Mouse (Mus musculus): Measurements from ENCODE around the gene Podxl2. TPM values are rescaled to one million over a fixed set of nuclear protein-coding genes. Genes with fewer than 3 reads are reported as not detected.
A peak's percentile ranks its signal among the peaks of the same experiment; 100 is the strongest.

Gene Podxl2
- polyA plus RNA-seq, 1 experiment from 2014 or later, result 634 TPM

DNA sequence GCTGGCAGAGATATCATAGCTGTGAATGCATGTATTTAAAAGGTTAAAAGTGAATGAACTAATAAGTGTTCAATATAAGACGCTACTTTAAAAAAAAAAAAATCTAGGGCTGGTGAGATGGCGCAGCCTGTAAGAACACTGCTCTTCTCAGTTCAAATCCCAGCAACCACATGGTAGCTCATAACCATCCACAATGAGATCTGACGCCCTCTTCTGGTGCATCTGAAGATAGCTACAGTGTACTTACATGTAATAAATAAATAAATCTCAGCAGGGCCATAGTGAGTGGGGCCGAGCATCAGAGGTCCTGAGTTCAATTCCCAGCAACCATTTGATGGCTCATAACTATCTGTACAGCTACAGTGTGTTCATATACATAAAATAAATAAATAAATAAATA is 4.6 kb upstream of the Podxl2 start:
- H3K9ac ChIP-seq (replicated peaks; ENCODE audit: low read depth, low read length), result no peak overlapping the region
- 67% methylated on average over 4 of the region's 4 CpGs for WGBS
- H3K4me2 ChIP-seq (ENCODE audit: low read depth, low read length), result no peak overlapping the region
- H3K4me1 ChIP-seq (ENCODE audit: control insufficient read depth, insufficient read depth, low read length), result no peaks in the 10 kb centered on the region
- no peaks in the 10 kb centered on the region for H3K27me3 ChIP-seq (ENCODE audit: control insufficient read depth, insufficient read depth, low read length)
- no peak overlapping the region for H3K4me3 ChIP-seq (ENCODE audit: low read depth, low read length)
- no peak overlapping the region for H3K27ac ChIP-seq (ENCODE audit: low read depth, low read length)
- H3K9me3 ChIP-seq (ENCODE audit: control insufficient read depth, low read length), result no peaks in the 10 kb centered on the region
- 0 out of 2 replicates have a peak, but pooled peaks cover 5% of the 10 kb centered on the region for H3K36me3 ChIP-seq (ENCODE audit: control insufficient read depth, insufficient read depth, low read length)
- no peak for ATAC-seq (ENCODE audit: low read depth)

DNA sequence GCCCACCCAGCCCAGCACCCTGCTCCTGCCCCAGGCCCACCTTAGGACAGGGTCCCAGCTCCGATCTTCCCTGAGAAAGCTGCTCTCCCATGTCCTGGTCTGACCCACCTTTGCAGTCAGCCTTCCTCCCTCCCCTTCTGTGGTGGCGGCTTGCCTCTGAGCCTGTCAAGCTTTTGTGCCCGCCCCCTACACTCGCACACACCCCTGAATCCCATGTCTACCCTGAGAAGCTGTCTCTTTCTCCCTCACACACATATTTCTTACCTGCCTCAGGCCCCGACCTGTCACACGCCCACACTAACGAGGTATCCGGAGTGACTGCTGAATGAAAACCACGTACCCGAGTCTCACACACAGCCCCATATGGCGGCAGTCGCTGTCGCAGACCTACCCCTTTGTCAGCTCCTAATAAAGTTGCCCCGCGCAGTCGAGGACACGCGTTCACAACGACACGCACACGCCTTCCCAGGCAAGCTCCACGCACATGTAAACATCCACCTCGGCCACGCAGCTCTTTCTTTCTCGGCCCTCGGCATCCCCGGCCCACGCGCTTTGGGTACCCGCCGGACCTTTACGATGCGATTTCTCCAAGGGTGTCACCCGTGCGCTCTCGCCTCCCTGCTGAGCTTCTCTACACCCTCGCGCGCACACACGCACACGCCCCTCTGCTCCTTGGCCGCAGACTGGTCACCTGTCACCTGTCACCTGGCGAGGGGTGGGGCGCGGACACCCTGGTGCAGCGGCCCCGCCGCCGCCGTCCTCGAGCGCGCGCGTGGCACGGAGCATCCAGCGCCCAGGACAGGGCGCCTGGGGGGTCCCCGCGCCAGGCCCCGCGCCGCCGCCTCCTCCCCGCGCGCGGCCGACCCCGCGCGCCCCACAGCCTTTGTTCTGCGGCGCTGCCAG is 628 bp downstream of the Podxl2 start:
- H3K27ac ChIP-seq (ENCODE audit: low read depth, low read length), result peak overlapping the region; percentile 95
- no peaks in the 10 kb centered on the region for H3K27me3 ChIP-seq (ENCODE audit: control insufficient read depth, insufficient read depth, low read length)
- H3K4me2 ChIP-seq (ENCODE audit: low read depth, low read length), result peak overlapping the region; percentile 93
- WGBS, result 2% methylated on average over 42 of the region's 74 CpGs
- no peaks in the 10 kb centered on the region for H3K36me3 ChIP-seq (ENCODE audit: control insufficient read depth, insufficient read depth, low read length)
- peak overlapping the region; percentile 79 for H3K4me3 ChIP-seq (ENCODE audit: low read depth, low read length)
- peak overlapping the region; percentile 99 for H3K9ac ChIP-seq (replicated peaks; ENCODE audit: low read depth, low read length)
- peak; percentile 58 for ATAC-seq (ENCODE audit: low read depth)
- no peaks in the 10 kb centered on the region for H3K9me3 ChIP-seq (ENCODE audit: control insufficient read depth, low read length)
- peaks cover 23% of the 10 kb centered on the region for H3K4me1 ChIP-seq (ENCODE audit: control insufficient read depth, insufficient read depth, low read length)

DNA sequence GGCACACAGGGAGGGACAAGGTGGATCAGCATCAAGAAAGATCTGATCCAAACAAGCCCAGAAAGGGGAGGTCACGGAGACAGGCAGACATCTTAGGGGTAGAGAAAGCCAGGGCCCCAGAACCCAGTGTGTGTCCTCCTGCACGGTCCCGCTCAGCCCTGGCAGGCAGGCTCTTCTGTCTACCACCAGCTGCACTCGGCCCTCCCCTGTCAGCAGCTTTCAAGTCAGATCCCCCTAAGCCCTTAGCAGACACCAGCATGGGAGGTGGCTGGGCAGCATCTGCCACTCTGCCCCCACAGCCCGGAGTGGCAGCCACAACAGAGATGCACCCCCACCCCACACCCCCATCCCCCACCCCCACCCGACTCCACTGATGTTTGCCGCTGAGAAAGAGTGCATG is 2.0 kb downstream of the Podxl2 start:
- peak; percentile 26; the same call in 1 of the 2 replicates for ATAC-seq (ENCODE audit: low read depth)
- H3K4me1 ChIP-seq (ENCODE audit: control insufficient read depth, insufficient read depth, low read length), result peaks cover 25% of the 10 kb centered on the region
- no peaks in the 10 kb centered on the region for H3K27me3 ChIP-seq (ENCODE audit: control insufficient read depth, insufficient read depth, low read length)
- H3K27ac ChIP-seq (ENCODE audit: low read depth, low read length), result peak overlapping the region; percentile 95
- peak overlapping the region; percentile 79 for H3K4me3 ChIP-seq (ENCODE audit: low read depth, low read length)
- no peaks in the 10 kb centered on the region for H3K36me3 ChIP-seq (ENCODE audit: control insufficient read depth, insufficient read depth, low read length)
- H3K9ac ChIP-seq (replicated peaks; ENCODE audit: low read depth, low read length), result peak overlapping the region; percentile 99
- WGBS, result 15% methylated on average over 7 of the region's 7 CpGs
- H3K4me2 ChIP-seq (ENCODE audit: low read depth, low read length), result peak overlapping the region; percentile 93
- H3K9me3 ChIP-seq (ENCODE audit: control insufficient read depth, low read length), result no peaks in the 10 kb centered on the region

DNA sequence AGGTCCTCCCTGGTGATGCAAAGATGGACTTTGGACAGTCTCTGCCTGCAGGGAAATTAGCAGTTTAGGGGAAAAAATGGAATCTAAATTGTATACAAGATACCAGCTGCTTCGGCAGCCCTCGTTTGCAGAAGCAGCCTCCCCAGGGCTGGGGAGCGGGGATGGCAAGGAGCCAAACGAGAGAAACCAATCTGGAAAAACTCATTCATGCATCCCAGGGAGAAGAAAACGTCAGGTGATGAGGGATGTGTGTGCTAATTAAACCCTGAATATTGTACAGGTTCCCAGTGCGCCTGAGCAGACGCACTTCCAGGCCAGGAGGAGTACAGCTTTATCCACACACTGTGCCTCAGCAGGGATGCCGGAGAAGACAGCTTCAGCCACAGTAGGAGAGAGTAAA is 3.3 kb downstream of the Podxl2 start:
- H3K9ac ChIP-seq (replicated peaks; ENCODE audit: low read depth, low read length), result 0 out of 2 replicates have a peak overlapping the region, but pooled peaks have one; percentile 32
- peaks cover 25% of the 10 kb centered on the region for H3K4me1 ChIP-seq (ENCODE audit: control insufficient read depth, insufficient read depth, low read length)

DNA sequence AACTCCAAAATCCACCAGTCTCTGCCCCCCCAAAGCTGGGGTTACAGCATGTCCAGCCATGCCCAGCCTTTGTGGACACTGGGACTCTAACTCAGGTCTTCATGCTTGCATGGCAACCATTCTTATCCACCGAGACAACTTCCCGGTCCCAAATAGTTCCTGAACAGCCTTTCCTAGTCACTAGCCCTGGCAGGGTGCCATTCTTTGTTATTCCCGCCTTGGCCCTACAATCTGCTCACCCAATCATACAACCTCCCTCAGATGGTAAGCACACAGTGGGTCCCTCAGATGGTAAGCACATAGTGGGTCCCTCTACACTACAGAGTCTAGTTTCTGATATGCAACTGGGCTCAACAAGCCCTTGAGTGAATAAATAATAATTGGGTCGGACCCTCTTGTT is 4.2 kb downstream of the Podxl2 start:
- Histone ChIP-seq H3K4me1 (ENCODE audit: control insufficient read depth, insufficient read depth, low read length) (peaks cover 27% of the 10 kb centered on the region), H3K27me3 (ENCODE audit: control insufficient read depth, insufficient read depth, low read length) (no peaks in the 10 kb centered on the region), H3K36me3 (ENCODE audit: control insufficient read depth, insufficient read depth, low read length) (no peaks in the 10 kb centered on the region), H3K9me3 (ENCODE audit: control insufficient read depth, low read length) (no peaks in the 10 kb centered on the region), H3K4me2 (ENCODE audit: low read depth, low read length) (peak overlapping the region; percentile 7; the same call in 1 of the 2 replicates), H3K4me3 (ENCODE audit: low read depth, low read length) (no peak overlapping the region), H3K27ac (ENCODE audit: low read depth, low read length) (peak overlapping the region; percentile 70), H3K9ac (replicated peaks; ENCODE audit: low read depth, low read length) (no peak overlapping the region)
- ATAC-seq (ENCODE audit: low read depth), result no peak
- WGBS, result 29% methylated on average over 4 of the region's 4 CpGs

More for the DNA sequence above, 3.3 kb downstream of the Podxl2 start:
- Histone ChIP-seq H3K4me2 (ENCODE audit: low read depth, low read length) (peak overlapping the region; percentile 93), H3K27ac (ENCODE audit: low read depth, low read length) (peak overlapping the region; percentile 70), H3K4me3 (ENCODE audit: low read depth, low read length) (peak overlapping the region; percentile 79), H3K27me3 (ENCODE audit: control insufficient read depth, insufficient read depth, low read length) (no peaks in the 10 kb centered on the region), H3K9me3 (ENCODE audit: control insufficient read depth, low read length) (no peaks in the 10 kb centered on the region), H3K36me3 (ENCODE audit: control insufficient read depth, insufficient read depth, low read length) (no peaks in the 10 kb centered on the region)
- ATAC-seq (ENCODE audit: low read depth), result 0 out of 2 replicates have a peak, but pooled peaks have one; percentile 22
- 19% methylated on average over 8 of the region's 8 CpGs for WGBS

DNA sequence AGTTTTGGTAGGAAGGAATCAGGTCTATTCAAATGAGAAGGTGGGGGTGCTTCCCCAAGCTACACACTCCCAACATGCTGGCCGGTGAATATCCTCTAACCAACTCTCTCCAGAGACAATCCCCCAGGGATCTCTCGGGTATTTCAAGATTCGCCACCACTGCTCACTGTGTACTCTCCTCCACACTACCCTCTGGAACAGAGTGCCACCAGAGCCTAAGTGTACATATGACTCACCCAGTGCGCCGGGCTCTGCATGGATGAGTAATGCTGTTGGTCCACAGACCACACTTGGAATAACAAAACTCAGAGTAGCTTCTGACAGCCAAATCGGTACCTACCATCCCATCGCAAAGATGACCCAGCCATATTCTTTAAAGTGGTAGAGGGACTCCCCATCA is 5.4 kb downstream of the Podxl2 start:
- no peak overlapping the region for H3K4me3 ChIP-seq (ENCODE audit: low read depth, low read length)
- 79% methylated on average over 7 of the region's 7 CpGs for WGBS
- ATAC-seq (ENCODE audit: low read depth), result no peak
- H3K9ac ChIP-seq (replicated peaks; ENCODE audit: low read depth, low read length), result no peak overlapping the region
- H3K36me3 ChIP-seq (ENCODE audit: control insufficient read depth, insufficient read depth, low read length), result peaks cover 9% of the 10 kb centered on the region; the same call in 1 of the 2 replicates
- peaks cover 27% of the 10 kb centered on the region for H3K4me1 ChIP-seq (ENCODE audit: control insufficient read depth, insufficient read depth, low read length)
- no peak overlapping the region for H3K27ac ChIP-seq (ENCODE audit: low read depth, low read length)
- H3K27me3 ChIP-seq (ENCODE audit: control insufficient read depth, insufficient read depth, low read length), result no peaks in the 10 kb centered on the region
- H3K4me2 ChIP-seq (ENCODE audit: low read depth, low read length), result no peak overlapping the region
- H3K9me3 ChIP-seq (ENCODE audit: control insufficient read depth, low read length), result no peaks in the 10 kb centered on the region

DNA sequence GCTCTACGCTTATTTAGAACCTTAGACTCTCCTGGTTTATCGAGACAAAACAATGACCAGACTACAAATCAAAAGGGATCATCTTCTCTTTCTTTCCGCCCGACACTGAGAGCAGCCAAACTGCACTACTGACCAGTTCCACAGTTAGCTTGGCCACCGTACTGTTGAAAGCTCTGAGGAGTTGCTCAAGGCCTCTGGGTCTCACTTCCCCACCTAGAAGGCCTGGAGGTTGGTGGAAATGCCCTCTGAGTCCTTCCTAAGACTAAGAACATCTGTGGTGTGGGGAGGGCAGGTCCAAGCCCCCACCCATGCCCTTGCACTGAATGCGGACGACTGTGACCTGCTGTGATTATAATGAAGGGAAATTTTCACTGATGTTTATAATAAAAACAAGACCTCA is 9.1 kb downstream of the Podxl2 start:
- Histone ChIP-seq H3K4me2 (ENCODE audit: low read depth, low read length) (no peak overlapping the region), H3K4me3 (ENCODE audit: low read depth, low read length) (no peak overlapping the region), H3K9me3 (ENCODE audit: control insufficient read depth, low read length) (no peaks in the 10 kb centered on the region), H3K36me3 (ENCODE audit: control insufficient read depth, insufficient read depth, low read length) (peaks cover 43% of the 10 kb centered on the region), H3K27ac (ENCODE audit: low read depth, low read length) (no peak overlapping the region), H3K27me3 (ENCODE audit: control insufficient read depth, insufficient read depth, low read length) (no peaks in the 10 kb centered on the region), H3K9ac (replicated peaks; ENCODE audit: low read depth, low read length) (no peak overlapping the region), H3K4me1 (ENCODE audit: control insufficient read depth, insufficient read depth, low read length) (peaks cover 14% of the 10 kb centered on the region; the same call in 1 of the 2 replicates)
- no peak for ATAC-seq (ENCODE audit: low read depth)
- WGBS, result 86% methylated on average over 7 of the region's 7 CpGs

DNA sequence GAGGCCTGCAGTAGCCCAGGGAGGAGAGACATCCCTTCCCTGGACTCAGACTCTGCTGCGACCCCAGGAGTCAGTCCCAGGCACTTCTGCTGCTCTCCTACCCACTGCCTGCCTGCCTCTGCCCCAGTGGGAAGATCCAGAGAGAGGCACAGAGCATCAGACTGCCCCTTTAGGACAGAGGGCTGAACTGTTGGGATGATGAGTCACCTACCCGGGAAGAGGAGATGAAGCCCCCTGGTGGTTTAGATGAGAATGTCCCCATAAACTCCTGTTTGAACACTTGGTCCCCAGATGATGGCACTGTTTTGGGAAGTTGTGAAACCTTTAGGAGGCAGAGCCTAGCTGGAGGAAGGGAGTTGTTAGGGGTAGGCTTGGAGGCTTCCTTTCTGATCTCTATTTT is 13.9 kb downstream of the Podxl2 start:
- 14% methylated on average over 2 of the region's 2 CpGs for WGBS
- Histone ChIP-seq H3K27ac (ENCODE audit: low read depth, low read length) (no peak overlapping the region), H3K9ac (replicated peaks; ENCODE audit: low read depth, low read length) (no peak overlapping the region), H3K9me3 (ENCODE audit: control insufficient read depth, low read length) (no peaks in the 10 kb centered on the region), H3K4me2 (ENCODE audit: low read depth, low read length) (no peak overlapping the region), H3K36me3 (ENCODE audit: control insufficient read depth, insufficient read depth, low read length) (peaks cover 68% of the 10 kb centered on the region), H3K4me3 (ENCODE audit: low read depth, low read length) (no peak overlapping the region), H3K27me3 (ENCODE audit: control insufficient read depth, insufficient read depth, low read length) (no peaks in the 10 kb centered on the region), H3K4me1 (ENCODE audit: control insufficient read depth, insufficient read depth, low read length) (0 out of 2 replicates have a peak, but pooled peaks cover under 1% of the 10 kb centered on the region)
- no peak for ATAC-seq (ENCODE audit: low read depth)

DNA sequence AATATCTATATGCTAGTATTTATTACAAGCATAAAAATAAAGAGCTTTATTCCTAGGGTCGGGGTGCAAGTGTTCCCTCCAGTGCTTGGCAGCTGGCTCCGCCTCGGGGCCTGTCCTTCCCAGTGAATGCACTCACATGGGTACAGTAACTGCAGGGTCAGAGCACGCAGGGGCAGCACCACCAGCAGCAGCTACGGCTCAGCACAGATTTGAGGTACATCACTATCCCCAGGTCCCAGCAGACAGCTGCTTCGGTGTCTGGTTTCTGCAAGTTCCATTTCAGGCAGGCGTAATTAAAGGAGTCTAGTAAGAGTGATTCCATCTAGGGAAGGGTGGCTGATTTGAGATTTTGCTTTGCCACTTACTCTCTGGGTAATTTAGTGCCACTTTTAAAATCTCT is 16.5 kb downstream of the Podxl2 start:
- H3K4me3 ChIP-seq (ENCODE audit: low read depth, low read length), result no peak overlapping the region
- 0 out of 2 replicates have a peak, but pooled peaks cover 3% of the 10 kb centered on the region for H3K4me1 ChIP-seq (ENCODE audit: control insufficient read depth, insufficient read depth, low read length)
- no peak overlapping the region for H3K27ac ChIP-seq (ENCODE audit: low read depth, low read length)
- no peaks in the 10 kb centered on the region for H3K27me3 ChIP-seq (ENCODE audit: control insufficient read depth, insufficient read depth, low read length)
- no peak overlapping the region for H3K9ac ChIP-seq (replicated peaks; ENCODE audit: low read depth, low read length)
- H3K4me2 ChIP-seq (ENCODE audit: low read depth, low read length), result no peak overlapping the region
- 54% methylated on average over 7 of the region's 7 CpGs for WGBS
- no peaks in the 10 kb centered on the region for H3K9me3 ChIP-seq (ENCODE audit: control insufficient read depth, low read length)
- H3K36me3 ChIP-seq (ENCODE audit: control insufficient read depth, insufficient read depth, low read length), result peaks cover 51% of the 10 kb centered on the region
- ATAC-seq (ENCODE audit: low read depth), result no peak

All from neural tube, embryonic 14.5 days (tissue).